Mouse (Mus musculus) G1E (cell line): Measurements from ENCODE around the gene Rad21l.

Source experiments
- CTCF ChIP-seq: IDR thresholded peaks from 2 replicates; pipeline ENCODE4 v1.5.1; 2012; ENCODE audit warnings: low read depth, low read length, inconsistent platforms, mixed read lengths
- GATA1 ChIP-seq: IDR thresholded peaks from 2 replicates; pipeline ENCODE4 v1.6.1; 2012; ENCODE audit warnings: borderline replicate concordance, low read length, inconsistent platforms, mixed read lengths
- GATA2 ChIP-seq: IDR thresholded peaks from 2 replicates; pipeline ENCODE4 v1.6.1; 2012; ENCODE audit warnings: low read depth, low read length, inconsistent platforms, borderline replicate concordance
- POLR2AphosphoS5 ChIP-seq: IDR thresholded peaks from 2 replicates; pipeline ENCODE4 v1.6.1; 2012; ENCODE audit warnings: low read depth, low read length, inconsistent platforms; ENCODE audit not compliant: insufficient replicate concordance
- TAL1 ChIP-seq: conservative IDR thresholded peaks from 2 replicates; pipeline ENCODE4 v1.6.1; 2012; ENCODE audit warnings: low read depth, low read length, inconsistent platforms, mixed read lengths

- TF ChIP-seq CTCF (no peak), GATA1 (no peak), POLR2AphosphoS5 (no peak), GATA2 (no peak), TAL1 (no peak)
Measured at GRCm38 (mm10) chr2:151668433-151668832, at the start of gene Rad21l.
